In genomic region chr9:114506564-114506963, GRCm38 (mm10) we compare ENCODE assay signal across 40 mouse cellular contexts. TPM values are rescaled to one million over a fixed set of nuclear protein-coding genes. Genes with fewer than 3 reads are reported as not detected.
"Had no signal": no experiment of that assay in that cellular context is flagged by ENCODE, and none has a peak within 500 bp of the region (broad histone marks: within the 10 kb centered on the region; RNA-seq: fewer than 3 reads in every experiment).

No protein-coding gene starts in this region.

- ATAC-seq: hindbrain, embryonic 16.5 days; hindbrain, postnatal 0 days; intestine, embryonic 15.5 days; intestine, embryonic 16.5 days; intestine, postnatal 0 days had no signal

- H3K27ac ChIP-seq: heart, embryonic 10.5 days; heart, embryonic 13.5 days; heart, embryonic 15.5 days; hindbrain, embryonic 10.5 days; hindbrain, embryonic 12.5 days; hindbrain, embryonic 13.5 days; hindbrain, embryonic 14.5 days; hindbrain, embryonic 15.5 days; hindbrain, postnatal 0 days; intestine, embryonic 15.5 days; kidney, embryonic 15.5 days; kidney, postnatal 0 days; layer of hippocampus, adult 2 months; left cerebral cortex, adult 2 months had no signal

- H3K4me3 ChIP-seq: heart, embryonic 10.5 days; heart, embryonic 12.5 days; heart, embryonic 13.5 days; heart, embryonic 15.5 days; hindbrain, embryonic 10.5 days; hindbrain, embryonic 12.5 days; hindbrain, embryonic 13.5 days; hindbrain, embryonic 15.5 days; intestine, embryonic 15.5 days; kidney, embryonic 15.5 days; layer of hippocampus, adult 2 months; left cerebral cortex, adult 2 months had no signal

- H3K4me1 ChIP-seq: heart, embryonic 15.5 days; hindbrain, embryonic 10.5 days; hindbrain, embryonic 12.5 days; hindbrain, embryonic 13.5 days; hindbrain, embryonic 15.5 days; intestine, embryonic 15.5 days; kidney, embryonic 15.5 days had no signal

- DNase-seq: heart, postnatal 10 days; heart, postnatal 14 days; heart, postnatal 36 days; heart, postnatal 4 days; kidney, adult 11 months; kidney, adult 18-20 months; kidney, adult 2 months; kidney, adult 8-10 months; kidney, adult 9 months; kidney, postnatal 10 days; kidney, postnatal 14 days; kidney, postnatal 36 days; kidney, postnatal 4 days; layer of hippocampus, adult 9-11 months; layer of hippocampus, postnatal 36 days had no signal

- H3K9me3 ChIP-seq: heart, embryonic 10.5 days; heart, embryonic 13.5 days; heart, embryonic 15.5 days; hindbrain, embryonic 15.5 days; intestine, embryonic 15.5 days had no signal

- H3K9ac ChIP-seq: heart, embryonic 12.5 days; heart, embryonic 13.5 days; heart, embryonic 15.5 days; hindbrain, embryonic 12.5 days; hindbrain, embryonic 13.5 days; hindbrain, embryonic 14.5 days; hindbrain, embryonic 15.5 days; intestine, embryonic 15.5 days; kidney, embryonic 15.5 days had no signal

- H3K27me3 ChIP-seq: heart, embryonic 12.5 days; heart, embryonic 13.5 days; heart, embryonic 15.5 days; hindbrain, embryonic 12.5 days; hindbrain, embryonic 13.5 days; hindbrain, embryonic 15.5 days; intestine, embryonic 15.5 days; kidney, embryonic 15.5 days had no signal

- H3K4me2 ChIP-seq: heart, embryonic 11.5 days; heart, embryonic 12.5 days; heart, embryonic 13.5 days; heart, embryonic 15.5 days; hindbrain, embryonic 12.5 days; hindbrain, embryonic 13.5 days; hindbrain, embryonic 14.5 days; hindbrain, embryonic 15.5 days; intestine, embryonic 15.5 days; kidney, embryonic 15.5 days had no signal

- H3K36me3 ChIP-seq: heart, embryonic 13.5 days; heart, embryonic 15.5 days; hindbrain, embryonic 15.5 days; intestine, embryonic 15.5 days had no signal

RNA-seq across cellular contexts. Expression of gene Ccr4, which starts 1.8 kb away (rescaled TPM):
- polyA plus RNA-seq: heart, embryonic 10.5 days; heart, embryonic 11.5 days; heart, embryonic 12.5 days; heart, embryonic 13.5 days; heart, embryonic 14.5 days; heart, embryonic 15.5 days; heart, postnatal 0 days; hindbrain, embryonic 10.5 days; hindbrain, embryonic 11.5 days; hindbrain, embryonic 12.5 days; hindbrain, embryonic 13.5 days; hindbrain, embryonic 14.5 days; hindbrain, embryonic 15.5 days; hindbrain, embryonic 16.5 days; hindbrain, postnatal 0 days had no signal

RNA-seq across cellular contexts. Expression of gene C130032M10Rik, which starts 8.9 kb away (rescaled TPM):
- polyA plus RNA-seq: hindbrain, embryonic 11.5 days; hindbrain, embryonic 14.5 days; hindbrain, embryonic 15.5 days; hindbrain, embryonic 16.5 days; hindbrain, postnatal 0 days; inflammation-experienced regulatory T-cells, adult 6 months; intestine, embryonic 14.5 days; intestine, postnatal 0 days; kidney, adult 2 months; large intestine, adult 2 months had no signal

RNA-seq across cellular contexts. Expression of gene Trim71, which starts 57.6 kb away (rescaled TPM):
- polyA plus RNA-seq: heart, embryonic 14.5 days; heart, postnatal 0 days; large intestine, adult 2 months had no signal
